In genomic region chr13:71963356-71964351, GRCm38 (mm10) we compare ENCODE assay signal across 9 mouse cellular contexts. TPM values are rescaled to one million over a fixed set of nuclear protein-coding genes. Genes with fewer than 3 reads are reported as not detected.
DNase-seq lines count a peak whose midpoint lies in the region; ATAC-seq lines count a peak whose summit lies in the region.
"Had no signal": no experiment of that assay in that cellular context is flagged by ENCODE, and none has a peak within 500 bp of the region (broad histone marks: within the 10 kb centered on the region; RNA-seq: fewer than 3 reads in every experiment).

Gene Irx1 (minus strand): TSS chr13:71963723.

- no peaks in the 10 kb centered on the region for H3K36me3 ChIP-seq in heart, embryonic 13.5 days
- H3K36me3 ChIP-seq in forebrain, embryonic 15.5 days, result no peaks in the 10 kb centered on the region

- H3K4me1 ChIP-seq in heart, embryonic 13.5 days, result peaks cover 38% of the 10 kb centered on the region
- peaks cover 21% of the 10 kb centered on the region for H3K4me1 ChIP-seq in forebrain, embryonic 15.5 days

- H3K4me3 ChIP-seq in heart, embryonic 13.5 days, result peak within 1 kb of the TSS; percentile 65
- H3K4me3 ChIP-seq in forebrain, embryonic 15.5 days, result peak within 1 kb of the TSS; percentile 33
- H3K4me3 ChIP-seq: megakaryocyte, embryonic 14.5 days had no signal

- peaks cover 93% of the 10 kb centered on the region for H3K27me3 ChIP-seq in heart, embryonic 13.5 days (replicated peaks)
- H3K27me3 ChIP-seq in forebrain, embryonic 15.5 days, result peaks cover 97% of the 10 kb centered on the region

- ATAC-seq in heart, embryonic 13.5 days (ENCODE audit: extremely low read depth, insufficient number of reproducible peaks, low FRiP score, low TSS enrichment), result peak; percentile 29; the same call in 1 of the 2 replicates
- peak; percentile 62 for ATAC-seq in forebrain, embryonic 15.5 days (replicated peaks)
- no peak for ATAC-seq in monocyte, adult 5-6 weeks (replicated peaks; ENCODE audit: insufficient number of reproducible peaks, low FRiP score, low TSS enrichment, poor library complexity, severe bottlenecking)
- no peak for ATAC-seq in frontal cortex, adult (ENCODE audit: low TSS enrichment)

- peak within 1 kb of the TSS; percentile 82 for H3K27ac ChIP-seq in heart, embryonic 13.5 days (replicated peaks)
- H3K27ac ChIP-seq in forebrain, embryonic 15.5 days (replicated peaks), result no peak within 1 kb of the TSS

- H3K4me2 ChIP-seq in heart, embryonic 13.5 days, result peak within 1 kb of the TSS; percentile 81
- peak within 1 kb of the TSS; percentile 49 for H3K4me2 ChIP-seq in forebrain, embryonic 15.5 days (replicated peaks)

- no peaks in the 10 kb centered on the region for H3K9me3 ChIP-seq in heart, embryonic 13.5 days
- H3K9me3 ChIP-seq in forebrain, embryonic 15.5 days, result no peaks in the 10 kb centered on the region

- no peak for DNase-seq in heart, adult 18-20 months
- DNase-seq in kidney, postnatal 10 days, result peak; percentile 69
- peak; percentile 62 for DNase-seq in lung, postnatal 36 days
- DNase-seq in layer of hippocampus, adult 9-11 months, result no peak

- under 1% methylated on average over 95 of the region's 100 CpGs for WGBS in heart, embryonic 13.5 days
- WGBS in forebrain, embryonic 15.5 days, result under 1% methylated on average over 88 of the region's 100 CpGs

- H3K9ac ChIP-seq in heart, embryonic 13.5 days, result peak within 1 kb of the TSS; percentile 88
- 0 out of 2 replicates have a peak within 1 kb of the TSS, but pooled peaks have one; percentile 16 for H3K9ac ChIP-seq in forebrain, embryonic 15.5 days (replicated peaks)

RNA-seq across cellular contexts. Expression of gene Irx1, which starts in this region (rescaled TPM):
- 1.7 and 2.8 TPM in 2 replicates for polyA plus RNA-seq in heart, embryonic 13.5 days (2015; fragmentation: Nextera tagmentation; extraction: Ambion mirVana)
- 1 to 10 TPM; 5.1 to 5.6 TPM for total RNA-seq in heart, adult 18-20 months (2021)
- 0.32 TPM in 2 replicates for polyA plus RNA-seq in forebrain, embryonic 15.5 days (2015; fragmentation: Nextera tagmentation; extraction: Ambion mirVana)
- not detected in 3 replicates for total RNA-seq in monocyte, adult 5-6 weeks (2017)

Comparison
In these comparisons a context has a peak if more than half of its experiments do, and no peak if none do; other contexts are left out.
1. Peak in ATAC-seq, H3K4me3 ChIP-seq, H3K9ac ChIP-seq and H3K4me2 ChIP-seq in forebrain, embryonic 15.5 days; RNA of the gene not detected or under 1 TPM.
2. DNase-seq: peak in kidney, postnatal 10 days (single experiment) and lung, postnatal 36 days (single experiment); none in heart, adult 18-20 months (0 of 2) and layer of hippocampus, adult 9-11 months (single experiment).